Mouse (Mus musculus) heart, embryonic 14.5 days (tissue): ENCODE measurements around the gene Rpl23a. TPM values are rescaled to one million over a fixed set of nuclear protein-coding genes. Genes with fewer than 3 reads are reported as not detected.

Source experiments
- ATAC-seq: fragments of 200-750 bp; cut with Nextera tagmentation; 2 replicates; pipeline ENCODE4 v1.8.0; 2017; ENCODE audit warnings: low read depth, moderate TSS enrichment; ENCODE audit not compliant: insufficient number of reproducible peaks, insufficient read depth, low FRiP score
- H3K27ac ChIP-seq, 2 experiments: fragments of 200-500 bp in 1 of 2; fragments of 300-500 bp in 1 of 2; sonication (generic) in 1 of 2; replicated peaks in 1 of 2; 2 replicates each; pipeline ENCODE4 v1.5.1; 2012 to 2014; ENCODE audit warnings: low read depth in 2 of 2, low read length in 2 of 2, control low read depth in 1 of 2, mild to moderate bottlenecking in 1 of 2, mixed read lengths in 1 of 2; ENCODE audit not compliant: control insufficient read depth in 1 of 2, insufficient read depth in 1 of 2
- H3K27me3 ChIP-seq: fragments of 300-500 bp; sonication (generic); 2 replicates; pipeline ENCODE4 v1.6.1; 2014; ENCODE audit warnings: mild to moderate bottlenecking, low read length, control low read depth; ENCODE audit not compliant: control insufficient read depth, insufficient read depth
- H3K36me3 ChIP-seq: fragments of 300-500 bp; sonication (generic); 2 replicates; pipeline ENCODE4 v1.6.1; 2014; ENCODE audit warnings: mild to moderate bottlenecking, control low read depth, low read length, mixed read lengths; ENCODE audit not compliant: control insufficient read depth, insufficient read depth
- H3K4me1 ChIP-seq, 2 experiments: fragments of 200-500 bp in 1 of 2; fragments of 300-500 bp in 1 of 2; sonication (generic) in 1 of 2; 2 replicates each; pipeline ENCODE4 v1.6.1; 2012 to 2014; ENCODE audit warnings: low read length in 2 of 2, control low read depth in 1 of 2, mixed read lengths in 1 of 2; ENCODE audit not compliant: control insufficient read depth in 2 of 2, insufficient read depth in 2 of 2
- H3K4me2 ChIP-seq: fragments of 300-500 bp; sonication (generic); 2 replicates; pipeline ENCODE4 v1.6.1; 2014; ENCODE audit warnings: mild to moderate bottlenecking, low read length
- H3K4me3 ChIP-seq, 2 experiments: fragments of 200-500 bp in 1 of 2; fragments of 300-500 bp in 1 of 2; sonication (generic) in 1 of 2; 2 replicates each; pipeline ENCODE4 v1.5.1; 2012 to 2014; ENCODE audit warnings: low read length in 2 of 2, mild to moderate bottlenecking in 2 of 2, control low read depth in 1 of 2, low read depth in 1 of 2, moderate library complexity in 1 of 2; ENCODE audit not compliant: control insufficient read depth in 1 of 2, insufficient read depth in 1 of 2
- H3K9ac ChIP-seq: fragments of 300-500 bp; sonication (generic); 2 replicates; pipeline ENCODE4 v1.6.1; 2014; ENCODE audit warnings: mild to moderate bottlenecking, low read length
- H3K9me3 ChIP-seq: fragments of 300-500 bp; sonication (generic); 2 replicates; pipeline ENCODE4 v1.6.1; 2016; ENCODE audit warnings: low read length, control low read depth; ENCODE audit not compliant: control insufficient read depth
- WGBS: fragments of 180-500 bp; shearing (Covaris S2); extraction: QIAGEN DNeasy Blood & Tissue Kit; methylation state at CpG from one replicate; pipeline ENCODE4 v1.1.7; 2014; 5-methylcytosine and 5-hydroxymethylcytosine counted together
- polyA plus RNA-seq: library from polyadenylated mRNA; unstranded; fragments of >200 nt; fragmentation: Nextera tagmentation; extraction: Ambion mirVana; gene quantifications from 2 replicates; pipeline ENCODE4 v1.2.1, GENCODE M21; 2014

Rpl23a gene
- polyA plus RNA-seq, 1 experiment from 2014 or later: 1,084 TPM

DNA sequence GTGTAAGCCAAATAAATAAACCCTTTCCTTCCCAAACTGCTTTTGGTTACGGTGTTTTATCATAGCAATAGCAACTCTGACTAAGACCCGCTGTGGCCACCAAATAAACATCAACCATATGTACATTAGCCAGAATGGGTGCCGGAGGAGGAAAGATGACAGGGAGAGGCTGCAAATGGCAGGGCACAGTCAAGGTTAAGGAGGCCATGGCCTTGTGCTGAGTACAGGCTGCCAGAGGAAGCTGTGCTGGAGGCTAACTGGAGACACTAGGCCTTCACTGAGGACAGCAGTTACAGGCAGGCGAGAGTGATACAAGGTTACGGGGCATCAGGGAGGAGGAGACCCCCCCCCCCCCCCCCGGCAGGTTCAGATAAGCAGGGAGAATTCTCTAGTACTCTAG is 26.5 kb upstream of the Rpl23a start:
- 83% methylated on average over 6 of the region's 6 CpGs for WGBS

DNA sequence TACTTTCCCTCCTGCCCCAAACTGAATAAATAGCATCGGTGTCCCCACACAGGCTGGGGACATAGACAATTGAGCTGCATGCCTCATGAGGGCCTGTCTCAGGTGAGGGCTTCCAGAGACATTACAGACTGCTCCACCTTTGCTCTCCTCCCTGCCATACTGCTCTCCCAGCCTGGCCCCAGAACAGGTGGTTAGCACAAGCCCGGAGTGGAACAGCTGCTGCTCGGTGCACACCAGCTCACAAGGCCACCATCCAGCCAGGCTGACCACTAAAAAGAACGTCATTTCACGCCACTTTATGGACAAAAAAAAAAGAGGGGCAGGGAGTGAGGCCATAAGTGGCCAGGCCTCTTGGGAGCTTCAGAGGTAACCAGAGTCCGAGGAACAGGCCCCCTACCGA is 23.8 kb upstream of the Rpl23a start:
- H3K4me2 ChIP-seq: no peak overlapping the region
- no peaks in the 10 kb centered on the region for H3K4me1 ChIP-seq
- H3K9me3 ChIP-seq: no peaks in the 10 kb centered on the region
- H3K27me3 ChIP-seq: no peaks in the 10 kb centered on the region
- ATAC-seq: no peak
- no peak overlapping the region for H3K27ac ChIP-seq
- WGBS: 90% methylated on average over 7 of the region's 7 CpGs
- H3K9ac ChIP-seq: no peak overlapping the region
- H3K36me3 ChIP-seq: peaks cover 88% of the 10 kb centered on the region
- no peak overlapping the region for H3K4me3 ChIP-seq

More for the DNA sequence above, 26.5 kb upstream of the Rpl23a start:
- Histone ChIP-seq H3K9me3 (no peaks in the 10 kb centered on the region), H3K27ac (no peak overlapping the region), H3K4me1 (no peaks in the 10 kb centered on the region), H3K4me3 (no peak overlapping the region), H3K36me3 (peaks cover 100% of the 10 kb centered on the region), H3K9ac (no peak overlapping the region), H3K27me3 (no peaks in the 10 kb centered on the region), H3K4me2 (no peak overlapping the region)
- no peak for ATAC-seq

GRCm38 (mm10) chr11:78205361-78206206 is 22.2 kb upstream of the Rpl23a start:
- no peak for ATAC-seq
- 87% methylated on average over 13 of the region's 13 CpGs for WGBS
- Histone ChIP-seq H3K9me3 (no peaks in the 10 kb centered on the region), H3K27me3 (no peaks in the 10 kb centered on the region), H3K9ac (no peak overlapping the region), H3K27ac (no peak overlapping the region), H3K4me2 (no peak overlapping the region), H3K4me3 (no peak overlapping the region), H3K36me3 (peaks cover 72% of the 10 kb centered on the region), H3K4me1 (no peaks in the 10 kb centered on the region)

- H3K27me3 ChIP-seq: no peaks in the 10 kb centered on the region
- no peak overlapping the region for H3K4me3 ChIP-seq
- 76% methylated on average over 6 of the region's 6 CpGs for WGBS
- H3K36me3 ChIP-seq: peaks cover 59% of the 10 kb centered on the region
- no peak for ATAC-seq
- no peaks in the 10 kb centered on the region for H3K9me3 ChIP-seq
- no peak overlapping the region for H3K4me2 ChIP-seq
- no peak overlapping the region for H3K27ac ChIP-seq
- H3K4me1 ChIP-seq: no peaks in the 10 kb centered on the region
- no peak overlapping the region for H3K9ac ChIP-seq
Observed at GRCm38 (mm10) chr11:78204287-78204686, 20.9 kb upstream of the Rpl23a start.

DNA sequence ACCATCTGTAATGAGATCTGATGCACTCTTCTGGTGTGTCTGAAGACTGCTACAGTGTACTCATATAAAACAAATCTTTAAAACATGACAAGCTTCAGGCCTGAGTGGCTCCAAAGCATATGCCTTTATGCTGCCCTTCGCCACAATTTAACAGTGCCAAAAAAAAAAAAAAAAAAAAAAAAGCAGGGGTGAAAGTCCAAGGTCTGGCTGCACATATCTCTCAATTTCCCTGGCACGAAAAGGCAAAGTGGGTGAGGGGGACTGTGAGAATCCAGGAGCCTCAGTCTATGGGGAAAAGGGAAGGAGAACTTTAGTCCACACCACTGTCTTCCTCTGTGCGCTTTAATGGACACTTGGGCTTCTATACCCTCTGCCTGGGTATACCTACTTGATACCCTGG is 19.0 kb upstream of the Rpl23a start:
- Histone ChIP-seq H3K9me3 (no peaks in the 10 kb centered on the region), H3K4me2 (no peak overlapping the region), H3K27ac (no peak overlapping the region), H3K9ac (no peak overlapping the region), H3K27me3 (no peaks in the 10 kb centered on the region), H3K4me1 (no peaks in the 10 kb centered on the region), H3K4me3 (no peak overlapping the region), H3K36me3 (peaks cover 40% of the 10 kb centered on the region)
- no peak for ATAC-seq
- WGBS: 92% methylated on average over 3 of the region's 3 CpGs

GRCm38 (mm10) chr11:78195101-78195863 is 11.9 kb upstream of the Rpl23a start:
- ATAC-seq: no peak
- H3K27ac ChIP-seq: 0 out of 4 replicates have a peak overlapping the region, but pooled peaks of 1 of the 2 experiments have one; percentile 14
- WGBS: 48% methylated on average over 23 of the region's 23 CpGs

GRCm38 (mm10) chr11:78194411-78195100 is 11.2 kb upstream of the Rpl23a start:
- no peaks in the 10 kb centered on the region for H3K27me3 ChIP-seq
- no peaks in the 10 kb centered on the region for H3K9me3 ChIP-seq
- peaks cover 11 to 18% of the 10 kb centered on the region in 2 experiments for H3K4me1 ChIP-seq
- H3K9ac ChIP-seq: peak overlapping the region; percentile 67
- WGBS: 4% methylated on average over 30 of the region's 30 CpGs
- H3K4me3 ChIP-seq: peak overlapping the region; percentile 41 to 68
- peaks cover 27% of the 10 kb centered on the region for H3K36me3 ChIP-seq
- 0 out of 4 replicates have a peak overlapping the region, but pooled peaks of 1 of the 2 experiments have one; percentile 14 for H3K27ac ChIP-seq
- peak; percentile 65 for ATAC-seq
- H3K4me2 ChIP-seq: peak overlapping the region; percentile 78

More at GRCm38 (mm10) chr11:78195101-78195863, 11.9 kb upstream of the Rpl23a start:
- Histone ChIP-seq H3K36me3 (peaks cover 27% of the 10 kb centered on the region), H3K9me3 (no peaks in the 10 kb centered on the region), H3K4me3 (peak overlapping the region; percentile 41 to 68), H3K9ac (peak overlapping the region; percentile 67), H3K4me1 (peaks cover 8 to 11% of the 10 kb centered on the region in 2 experiments), H3K4me2 (peak overlapping the region; percentile 78), H3K27me3 (no peaks in the 10 kb centered on the region)
